Mouse (Mus musculus) forebrain, postnatal 0 days (tissue): ENCODE measurements around the gene Kdm2a. TPM values are rescaled to one million over a fixed set of nuclear protein-coding genes. Genes with fewer than 3 reads are reported as not detected.

Experiments
- ATAC-seq: fragments of 200-750 bp; cut with Nextera tagmentation; 2 replicates; pipeline ENCODE4 v1.8.0; 2017; ENCODE audit warnings: mild to moderate bottlenecking, moderate library complexity
- DNase-seq: peaks from one replicate; pipeline ENCODE4 v3.0.0-alpha.2; 2015
- H3K27ac ChIP-seq: fragments of 300-500 bp; sonication (generic); 2 replicates; pipeline ENCODE4 v1.5.1; 2014; ENCODE audit warnings: low read depth, mild to moderate bottlenecking, antibody characterized with exemption, low read length, moderate library complexity, mixed read lengths
- H3K27me3 ChIP-seq: fragments of 300-500 bp; sonication (generic); 2 replicates; pipeline ENCODE4 v1.6.1; 2014; ENCODE audit warnings: mild to moderate bottlenecking, low read length, mixed read lengths; ENCODE audit not compliant: insufficient read depth
- H3K36me3 ChIP-seq: fragments of 300-500 bp; sonication (generic); 2 replicates; pipeline ENCODE4 v1.6.1; 2014; ENCODE audit warnings: mild to moderate bottlenecking, moderate library complexity; ENCODE audit not compliant: insufficient read depth
- H3K4me1 ChIP-seq: fragments of 300-500 bp; sonication (generic); 2 replicates; pipeline ENCODE4 v1.6.1; 2014; ENCODE audit warnings: antibody characterized with exemption; ENCODE audit not compliant: insufficient read depth
- H3K4me2 ChIP-seq: fragments of 300-500 bp; sonication (generic); 2 replicates; pipeline ENCODE4 v1.6.1; 2014; ENCODE audit warnings: low read depth, mild to moderate bottlenecking, moderate library complexity
- H3K4me3 ChIP-seq: fragments of 300-500 bp; sonication (generic); 2 replicates; pipeline ENCODE4 v1.5.1; 2014; ENCODE audit warnings: low read depth, low read length, mixed read lengths
- H3K9ac ChIP-seq: fragments of 300-500 bp; sonication (generic); 2 replicates; pipeline ENCODE4 v1.6.1; 2014; ENCODE audit warnings: mild to moderate bottlenecking
- H3K9me3 ChIP-seq: fragments of 300-500 bp; sonication (generic); 2 replicates; pipeline ENCODE4 v1.6.1; 2016; ENCODE audit warnings: low read length
- CTCF ChIP-seq: sonication (generic); IDR thresholded peaks from 2 replicates; pipeline ENCODE4 v1.5.1; 2016; ENCODE audit warnings: antibody characterized with exemption, control low read depth, low read depth
- WGBS: fragments of 180-500 bp; shearing (Covaris S2); extraction: QIAGEN DNeasy Blood & Tissue Kit; methylation state at CpG from one replicate; pipeline ENCODE4 v1.1.7; 2014; 5-methylcytosine and 5-hydroxymethylcytosine counted together
- polyA plus RNA-seq: library from polyadenylated mRNA; unstranded; fragments of >200 nt; fragmentation: Nextera tagmentation; extraction: Ambion mirVana; gene quantifications from 2 replicates; pipeline ENCODE4 v1.2.1, GENCODE M21; 2015
- total RNA-seq: library from RNA; depleted of rRNA; stranded (reverse); fragments of >200 nt; gene quantifications from 2 replicates; pipeline ENCODE4 v1.2.3, GENCODE M21; 2014; rRNA removed

The Kdm2a gene
- total and polyA plus RNA-seq, 2 experiments from 2014 or later, result 19.5 to 71.7 TPM

DNA sequence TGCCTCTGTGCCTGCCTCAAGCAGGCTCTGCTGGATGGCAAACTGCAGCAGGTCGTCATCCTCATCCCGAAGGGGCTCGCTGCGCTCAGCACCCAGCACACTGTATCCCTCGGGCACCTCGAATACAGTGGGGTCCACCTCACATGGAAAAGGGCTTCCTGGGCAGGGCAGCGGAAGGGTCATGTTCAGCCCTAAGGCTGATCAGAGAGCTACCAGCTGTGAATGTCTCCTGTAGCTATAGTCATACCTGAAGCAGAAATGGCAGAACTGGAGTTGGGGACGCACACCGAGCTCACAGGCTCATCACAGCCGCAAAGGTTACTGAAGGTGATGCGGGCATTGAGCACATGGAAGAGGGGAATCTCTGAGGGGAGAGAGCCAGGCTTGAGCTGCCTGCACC is 127.1 kb downstream of the Kdm2a start:
- Histone ChIP-seq H3K4me2 (no peak overlapping the region), H3K36me3 (peaks cover 25% of the 10 kb centered on the region), H3K27me3 (no peaks in the 10 kb centered on the region), H3K4me3 (no peak overlapping the region), H3K27ac (no peak overlapping the region), H3K9ac (no peak overlapping the region), H3K4me1 (no peaks in the 10 kb centered on the region), H3K9me3 (no peaks in the 10 kb centered on the region)
- TF ChIP-seq CTCF, result no peak
- 97% methylated on average over 11 of the region's 11 CpGs for WGBS
- DNase-seq, result no peak
- no peak for ATAC-seq

GRCm38 (mm10) chr19:4270187-4270586 is 127.9 kb downstream of the Kdm2a start:
- DNase-seq, result no peak
- Histone ChIP-seq H3K27ac (no peak overlapping the region), H3K27me3 (no peaks in the 10 kb centered on the region), H3K4me3 (no peak overlapping the region), H3K4me1 (no peaks in the 10 kb centered on the region), H3K4me2 (no peak overlapping the region), H3K9ac (no peak overlapping the region), H3K36me3 (peaks cover 22% of the 10 kb centered on the region), H3K9me3 (no peaks in the 10 kb centered on the region)
- WGBS, result 82% methylated on average over 6 of the region's 6 CpGs
- ATAC-seq, result no peak
- TF ChIP-seq CTCF, result no peak

GRCm38 (mm10) chr19:4268566-4269361 is 129.3 kb downstream of the Kdm2a start, which contains the start of gene Ssh3:
Ssh3 (minus strand) TSS chr19:4269180.
- no peaks in the 10 kb centered on the region for H3K27me3 ChIP-seq
- TF ChIP-seq CTCF, result no peak
- H3K36me3 ChIP-seq, result peaks cover 22% of the 10 kb centered on the region
- H3K4me3 ChIP-seq, result peak within 1 kb of the TSS; percentile 26
- 7% methylated on average over 46 of the region's 46 CpGs for WGBS
- H3K4me1 ChIP-seq, result no peaks in the 10 kb centered on the region
- H3K4me2 ChIP-seq, result peak within 1 kb of the TSS; percentile 46
- H3K27ac ChIP-seq, result no peak within 1 kb of the TSS
- DNase-seq (peak; percentile 15), ATAC-seq (peak; percentile 49)
- H3K9ac ChIP-seq, result peak within 1 kb of the TSS; percentile 40
- no peaks in the 10 kb centered on the region for H3K9me3 ChIP-seq

GRCm38 (mm10) chr19:4265956-4266355 is 132.1 kb downstream of the Kdm2a start:
- 63% methylated on average over 4 of the region's 4 CpGs for WGBS
- no peak overlapping the region for H3K4me3 ChIP-seq
- H3K36me3 ChIP-seq, result peaks cover 10% of the 10 kb centered on the region
- H3K27ac ChIP-seq, result no peak overlapping the region
- TF ChIP-seq CTCF, result 0 out of 2 replicates have a peak, but pooled peaks have one; percentile 9
- H3K27me3 ChIP-seq, result no peaks in the 10 kb centered on the region
- no peaks in the 10 kb centered on the region for H3K9me3 ChIP-seq
- H3K9ac ChIP-seq, result no peak overlapping the region
- no peaks in the 10 kb centered on the region for H3K4me1 ChIP-seq
- H3K4me2 ChIP-seq, result no peak overlapping the region
- ATAC-seq, result no peak
- no peak for DNase-seq

Other genes starting within 250 kb of the Kdm2a start
- gene Coro1b, start 249.7 kb downstream of the Kdm2a start, total RNA-seq, result 128 and 182 TPM in 2 replicates
- gene Coro1b, start 249.7 kb downstream of the Kdm2a start, polyA plus RNA-seq, result 106 and 112 TPM in 2 replicates
- 0.77 and 1.2 TPM in 2 replicates for gene Ptprcap, start 244.7 kb downstream of the Kdm2a start, total RNA-seq
- gene Ptprcap, start 244.7 kb downstream of the Kdm2a start, polyA plus RNA-seq, result 0.48 and 0.59 TPM in 2 replicates
- gene Rps6kb2, start 234.9 kb downstream of the Kdm2a start, total RNA-seq, result 23.5 and 33.5 TPM in 2 replicates
- 51.9 and 55.5 TPM in 2 replicates for gene Rps6kb2, start 234.9 kb downstream of the Kdm2a start, polyA plus RNA-seq
- gene Carns1, start 222.8 kb downstream of the Kdm2a start, total RNA-seq, result 4.1 and 4.4 TPM in 2 replicates
- 3.1 and 4.7 TPM in 2 replicates for gene Carns1, start 222.8 kb downstream of the Kdm2a start, polyA plus RNA-seq
- 1.5 and 2.9 TPM in 2 replicates for gene Tbc1d10c, start 207.0 kb downstream of the Kdm2a start, total RNA-seq
- gene Tbc1d10c, start 207.0 kb downstream of the Kdm2a start, polyA plus RNA-seq, result 1.3 and 1.5 TPM in 2 replicates
- gene Ppp1ca, start 206.2 kb downstream of the Kdm2a start, total RNA-seq, result 480 and 509 TPM in 2 replicates
- gene Ppp1ca, start 206.2 kb downstream of the Kdm2a start, polyA plus RNA-seq, result 551 and 589 TPM in 2 replicates
- 11.8 and 16.4 TPM in 2 replicates for gene Rad9a, start 196.6 kb downstream of the Kdm2a start, total RNA-seq
- gene Rad9a, start 196.6 kb downstream of the Kdm2a start, polyA plus RNA-seq, result 15.9 and 16.5 TPM in 2 replicates
- 0.38 and 1.2 TPM in 2 replicates for gene Clcf1, start 184.0 kb downstream of the Kdm2a start, total RNA-seq
- gene Clcf1, start 184.0 kb downstream of the Kdm2a start, polyA plus RNA-seq, result 0.29 and 0.41 TPM in 2 replicates
- gene AC109138.7, start 183.9 kb downstream of the Kdm2a start, total RNA-seq, result not detected in 2 replicates
- gene AC109138.7, start 183.9 kb downstream of the Kdm2a start, polyA plus RNA-seq, result not detected in 2 replicates
- gene Pold4, start 166.4 kb downstream of the Kdm2a start, total RNA-seq, result 18.8 and 21.2 TPM in 2 replicates
- gene Pold4, start 166.4 kb downstream of the Kdm2a start, polyA plus RNA-seq, result 21.8 and 23.4 TPM in 2 replicates
- gene Ssh3, start 129.1 kb downstream of the Kdm2a start, total RNA-seq, result 35.9 and 41.5 TPM in 2 replicates
- gene Ssh3, start 129.1 kb downstream of the Kdm2a start, polyA plus RNA-seq, result 6.4 and 9.1 TPM in 2 replicates
- 76.6 and 87.3 TPM in 2 replicates for gene Ankrd13d, start 115.1 kb downstream of the Kdm2a start, total RNA-seq
- gene Ankrd13d, start 115.1 kb downstream of the Kdm2a start, polyA plus RNA-seq, result 48.7 and 55.2 TPM in 2 replicates
- gene Grk2, start 92.1 kb downstream of the Kdm2a start, total RNA-seq, result 129 and 136 TPM in 2 replicates
- 23.6 and 24.6 TPM in 2 replicates for gene Grk2, start 92.1 kb downstream of the Kdm2a start, polyA plus RNA-seq
- 3.6 and 5.2 TPM in 2 replicates for gene Rhod, start 41.1 kb upstream of the Kdm2a start, total RNA-seq
- 4.3 and 4.7 TPM in 2 replicates for gene Rhod, start 41.1 kb upstream of the Kdm2a start, polyA plus RNA-seq
- gene Syt12, start 79.2 kb upstream of the Kdm2a start, total RNA-seq, result 8.2 and 13.0 TPM in 2 replicates
- 2.9 and 3.3 TPM in 2 replicates for gene Syt12, start 79.2 kb upstream of the Kdm2a start, polyA plus RNA-seq
- not detected in 2 replicates for gene 2010003K11Rik, start 100.3 kb upstream of the Kdm2a start, total RNA-seq
- 0.13 TPM in 1 of 2 replicates, not detected in the other for gene 2010003K11Rik, start 100.3 kb upstream of the Kdm2a start, polyA plus RNA-seq
- gene Pcx, start 112.2 kb upstream of the Kdm2a start, total RNA-seq, result 35.9 and 40.7 TPM in 2 replicates
- gene Pcx, start 112.2 kb upstream of the Kdm2a start, polyA plus RNA-seq, result 28.9 and 34.5 TPM in 2 replicates
- 112 and 127 TPM in 2 replicates for gene Lrfn4, start 217.4 kb upstream of the Kdm2a start, total RNA-seq
- gene Lrfn4, start 217.4 kb upstream of the Kdm2a start, polyA plus RNA-seq, result 17.1 and 17.2 TPM in 2 replicates
- gene Rce1, start 227.4 kb upstream of the Kdm2a start, total RNA-seq, result 51.9 and 65.1 TPM in 2 replicates
- gene Rce1, start 227.4 kb upstream of the Kdm2a start, polyA plus RNA-seq, result 47.5 and 52.4 TPM in 2 replicates